Mouse (Mus musculus) gastrocnemius, adult 2 months (tissue): ENCODE measurements around the gene Ralgps1. TPM values are rescaled to one million over a fixed set of nuclear protein-coding genes. Genes with fewer than 3 reads are reported as not detected.

Experiments
- DNase-seq: peaks from one replicate; pipeline ENCODE4 v3.0.0; 2022
- H3K27ac ChIP-seq: fragments of 200-600 bp; 2 replicates; pipeline ENCODE4 v1.8.1; 2022; ENCODE audit warnings: mild to moderate bottlenecking
- H3K4me3 ChIP-seq: fragments of 200-600 bp; 2 replicates; pipeline ENCODE4 v1.8.1; 2022; ENCODE audit warnings: mild to moderate bottlenecking, moderate library complexity
- CTCF ChIP-seq: fragments of 200-600 bp; IDR thresholded peaks from 2 replicates; pipeline ENCODE4 v1.8.1; 2022; ENCODE audit warnings: antibody characterized with exemption, mild to moderate bottlenecking, moderate library complexity
- intact Hi-C: fragments of 180-260 bp; cut with DNase I; formaldehyde crosslinking; loops from one replicate; pipeline ENCODE4 v1.15.1; 2025
- total RNA-seq, 2 experiments: library from RNA; stranded (reverse); gene quantifications; 2 replicates each; pipeline ENCODE4 v1.2.3; 2021

Ralgps1 gene
- total RNA-seq, 2 experiments from 2014 or later: 2.5 to 3.1 TPM

GRCm38 (mm10) chr2:33288837-33289236, 82.4 kb downstream of the Ralgps1 start:
- intact Hi-C loops: no loop called here
- 0 out of 2 replicates have a peak overlapping the region, but pooled peaks have one; percentile 16 for H3K27ac ChIP-seq
- H3K4me3 ChIP-seq: no peak overlapping the region
- TF ChIP-seq CTCF: no peak
- no peak for DNase-seq

GRCm38 (mm10) chr2:33283674-33284073, 87.6 kb downstream of the Ralgps1 start:
- intact Hi-C loops: no loop called here
- peak; percentile 44 for DNase-seq
- H3K27ac ChIP-seq: peak overlapping the region; percentile 73
- TF ChIP-seq CTCF: no peak
- no peak overlapping the region for H3K4me3 ChIP-seq

- H3K27ac ChIP-seq: peak overlapping the region; percentile 73
- no peak for TF ChIP-seq CTCF
- intact Hi-C loops: no loop called here
- peak; percentile 90 for DNase-seq
- peak overlapping the region; percentile 35; the same call in 1 of the 2 replicates for H3K4me3 ChIP-seq
These were observed 88.4 kb downstream of the Ralgps1 start for GRCm38 (mm10) chr2:33282877-33283276.

GRCm38 (mm10) chr2:33281807-33282206, 89.5 kb downstream of the Ralgps1 start:
- no peak for TF ChIP-seq CTCF
- intact Hi-C loops: no loop called here
- DNase-seq: no peak
- Histone ChIP-seq H3K27ac (no peak overlapping the region), H3K4me3 (no peak overlapping the region)

GRCm38 (mm10) chr2:33280525-33280924, 90.8 kb downstream of the Ralgps1 start:
- Histone ChIP-seq H3K4me3 (no peak overlapping the region), H3K27ac (no peak overlapping the region)
- intact Hi-C loops: no loop called here
- no peak for TF ChIP-seq CTCF
- DNase-seq: no peak

- no peak for TF ChIP-seq CTCF
- intact Hi-C loops: no loop called here
These were observed 91.5 kb downstream of the Ralgps1 start for GRCm38 (mm10) chr2:33279758-33280157.

GRCm38 (mm10) chr2:33274719-33275490, 96.4 kb downstream of the Ralgps1 start:
- intact Hi-C loops: no loop called here
- H3K4me3 ChIP-seq: no peak overlapping the region
- peak; percentile 64 for DNase-seq
- no peak for TF ChIP-seq CTCF
- H3K27ac ChIP-seq: peak overlapping the region; percentile 48

More at GRCm38 (mm10) chr2:33279758-33280157, 91.5 kb downstream of the Ralgps1 start:
- DNase-seq: no peak
- H3K4me3 ChIP-seq: no peak overlapping the region
- no peak overlapping the region for H3K27ac ChIP-seq

- intact Hi-C loops: no loop called here
- no peak for TF ChIP-seq CTCF
- Histone ChIP-seq H3K27ac (peak overlapping the region; percentile 63), H3K4me3 (no peak overlapping the region)
- DNase-seq: no peak
These were observed 98.4 kb downstream of the Ralgps1 start for GRCm38 (mm10) chr2:33272665-33273439.

- TF ChIP-seq CTCF: no peak
- no peak for DNase-seq
- intact Hi-C loops: no loop called here
- Histone ChIP-seq H3K4me3 (no peak overlapping the region), H3K27ac (peak overlapping the region; percentile 63; the same call in 1 of the 2 replicates)
These were observed 99.8 kb downstream of the Ralgps1 start for GRCm38 (mm10) chr2:33271511-33271910.

GRCm38 (mm10) chr2:33270569-33270968, 100.7 kb downstream of the Ralgps1 start:
- intact Hi-C loops: no loop called here
- no peak for DNase-seq
- Histone ChIP-seq H3K27ac (no peak overlapping the region), H3K4me3 (no peak overlapping the region)
- no peak for TF ChIP-seq CTCF

- intact Hi-C loops: no loop called here
- no peak for DNase-seq
These were observed 102.2 kb downstream of the Ralgps1 start for GRCm38 (mm10) chr2:33269132-33269493.

GRCm38 (mm10) chr2:33268384-33269131, 102.7 kb downstream of the Ralgps1 start:
- intact Hi-C loops: no loop called here
- H3K27ac ChIP-seq: peak overlapping the region; percentile 89
- peak; percentile 45 for DNase-seq

More at GRCm38 (mm10) chr2:33269132-33269493, 102.2 kb downstream of the Ralgps1 start:
- peak overlapping the region; percentile 89 for H3K27ac ChIP-seq
- TF ChIP-seq CTCF: no peak
- H3K4me3 ChIP-seq: no peak overlapping the region

More at GRCm38 (mm10) chr2:33268384-33269131, 102.7 kb downstream of the Ralgps1 start:
- H3K4me3 ChIP-seq: no peak overlapping the region
- no peak for TF ChIP-seq CTCF
